Mouse (Mus musculus) megakaryocyte, adult 5-6 weeks (primary cell): ENCODE measurements around the gene Fzd2. TPM values are rescaled to one million over a fixed set of nuclear protein-coding genes. Genes with fewer than 3 reads are reported as not detected.

Experiments
- total RNA-seq, 2 experiments: library from RNA; stranded (forward) in 1 of 2; stranded (reverse) in 1 of 2; fragments of 153-499, 151-499 nt in 1 of 2; fragments of 221-1000, 200-1000 nt in 1 of 2; gene quantifications; 2 replicates each; pipeline versions ENCODE4 v1.2.3 to v1.2.4; 2015 to 2017

Gene Fzd2
- total RNA-seq, 2 experiments from 2014 or later: not detected

Other genes with a start within 250 kb of the Fzd2 start
- 3.3 and 8.2 TPM in 2 replicates for gene Slc4a1, start 238.2 kb upstream of the Fzd2 start, total RNA-seq (2015)
- gene Slc4a1, start 238.2 kb upstream of the Fzd2 start, total RNA-seq (2017): 3.3 and 7.2 TPM in 2 replicates
- not detected in 2 replicates for gene Rundc3a, start 211.0 kb upstream of the Fzd2 start, total RNA-seq (2015)
- gene Rundc3a, start 211.0 kb upstream of the Fzd2 start, total RNA-seq (2017): not detected in 2 replicates
- gene Slc25a39, start 196.4 kb upstream of the Fzd2 start, total RNA-seq (2015): 41.5 and 47.5 TPM in 2 replicates
- gene Slc25a39, start 196.4 kb upstream of the Fzd2 start, total RNA-seq (2017): 20.5 and 22.8 TPM in 2 replicates
- 509 and 566 TPM in 2 replicates for gene Grn, start 174.1 kb upstream of the Fzd2 start, total RNA-seq (2015)
- 201 and 225 TPM in 2 replicates for gene Grn, start 174.1 kb upstream of the Fzd2 start, total RNA-seq (2017)
- 0.09 TPM in 1 of 2 replicates, not detected in the other for gene Fam171a2, start 156.7 kb upstream of the Fzd2 start, total RNA-seq (2015)
- gene Fam171a2, start 156.7 kb upstream of the Fzd2 start, total RNA-seq (2017): not detected in 2 replicates
- gene Itga2b, start 134.3 kb upstream of the Fzd2 start, total RNA-seq (2015): 13.2 and 16.0 TPM in 2 replicates
- gene Itga2b, start 134.3 kb upstream of the Fzd2 start, total RNA-seq (2017): 13.2 and 17.9 TPM in 2 replicates
- gene Gpatch8, start 48.0 kb upstream of the Fzd2 start, total RNA-seq (2015): 18.9 and 19.8 TPM in 2 replicates
- gene Gpatch8, start 48.0 kb upstream of the Fzd2 start, total RNA-seq (2017): 21.3 and 31.3 TPM in 2 replicates
- gene Gm11627, start 24.9 kb upstream of the Fzd2 start, total RNA-seq (2015): not detected in 2 replicates
- gene Gm11627, start 24.9 kb upstream of the Fzd2 start, total RNA-seq (2017): not detected in 2 replicates
- not detected in 2 replicates for gene Meioc, start 59.3 kb downstream of the Fzd2 start, total RNA-seq (2015)
- not detected in 2 replicates for gene Meioc, start 59.3 kb downstream of the Fzd2 start, total RNA-seq (2017)
- gene Ccdc43, start 93.4 kb downstream of the Fzd2 start, total RNA-seq (2015): 17.1 and 18.1 TPM in 2 replicates
- 27.2 and 30.2 TPM in 2 replicates for gene Ccdc43, start 93.4 kb downstream of the Fzd2 start, total RNA-seq (2017)
- 0.54 and 0.62 TPM in 2 replicates for gene Adam11, start 157.0 kb downstream of the Fzd2 start, total RNA-seq (2015)
- gene Adam11, start 157.0 kb downstream of the Fzd2 start, total RNA-seq (2017): 0.81 TPM in 1 of 2 replicates, not detected in the other
- 0.11 TPM in 2 replicates for gene Gjc1, start 215.3 kb downstream of the Fzd2 start, total RNA-seq (2015)
- 0.40 and 0.89 TPM in 2 replicates for gene Gjc1, start 215.3 kb downstream of the Fzd2 start, total RNA-seq (2017)
- not detected in 2 replicates for gene Higd1b, start 231.5 kb downstream of the Fzd2 start, total RNA-seq (2015)
- not detected in 2 replicates for gene Higd1b, start 231.5 kb downstream of the Fzd2 start, total RNA-seq (2017)